In genomic region chrX:136741651-136742201, GRCm38 (mm10) we compare ENCODE assay signal across 8 mouse cellular contexts. TPM values are rescaled to one million over a fixed set of nuclear protein-coding genes. Genes with fewer than 3 reads are reported as not detected.
A peak's percentile ranks its signal among the peaks of the same experiment; 100 is the strongest.
DNase-seq lines count a peak whose midpoint lies in the region; ATAC-seq and TF ChIP-seq lines count a peak whose summit lies in the region.

No protein-coding gene starts in this region.

- peaks cover 21% of the 10 kb centered on the region; the same call in 1 of the 2 replicates for H3K4me1 ChIP-seq in E14TG2a.4 (replicated peaks; ENCODE audit: low read depth, low read length)
- H3K4me1 ChIP-seq in forebrain, embryonic 12.5 days = 0 out of 2 replicates have a peak, but pooled peaks cover 4% of the 10 kb centered on the region

- peak overlapping the region; percentile 50 for H3K4me2 ChIP-seq in forebrain, embryonic 12.5 days

- no peak for TF ChIP-seq CTCF in E14TG2a.4 (conservative IDR thresholded peaks at IDR 0.05; ENCODE audit: low read length)

- ATAC-seq in forebrain, embryonic 12.5 days (ENCODE audit: low FRiP score) = peak; percentile 67

- peaks cover 34% of the 10 kb centered on the region for H3K36me3 ChIP-seq in E14TG2a.4 (ENCODE audit: insufficient read depth, low read length)
- no peaks in the 10 kb centered on the region for H3K36me3 ChIP-seq in forebrain, embryonic 12.5 days (replicated peaks)

- no peaks in the 10 kb centered on the region for H3K27me3 ChIP-seq in E14TG2a.4 (ENCODE audit: insufficient read depth, low read length)
- no peaks in the 10 kb centered on the region for H3K27me3 ChIP-seq in forebrain, embryonic 12.5 days

- DNase-seq in brain, embryonic 18.5 days (ENCODE audit: low read depth, low spot score) = peak; percentile 57
- DNase-seq in heart, postnatal 36 days = peak; percentile 82 to 86
- DNase-seq in left cerebral cortex, adult 11 months (ENCODE audit: low spot score) = peak; percentile 80
- DNase-seq in lung, postnatal 25 days (ENCODE audit: low spot score) = peak; percentile 77
- peak; percentile 49 for DNase-seq in retina, postnatal 7 days (ENCODE audit: low read depth, low spot score)
- peak; percentile 63 to 66 for DNase-seq in urinary bladder, adult 18-20 months (ENCODE audit: low spot score in 2 of 2)

- intact Hi-C loops in heart, postnatal 36 days (cut with DNase I) = loop anchor here (1.0 to 5.0 kb wide), 2 partner anchors 79 to 401 kb away; no protein-coding TSS in a partner anchor

- H3K4me3 ChIP-seq in E14TG2a.4 (replicated peaks; ENCODE audit: low read length) = peak overlapping the region; percentile 77
- peak overlapping the region; percentile 50 for H3K4me3 ChIP-seq in forebrain, embryonic 12.5 days (replicated peaks)

- H3K27ac ChIP-seq in forebrain, embryonic 12.5 days = peak overlapping the region; percentile 87

- 26% methylated on average over 45 of the region's 46 CpGs for WGBS in forebrain, embryonic 12.5 days

- peak overlapping the region; percentile 56 for H3K9ac ChIP-seq in forebrain, embryonic 12.5 days

- H3K9me3 ChIP-seq in E14TG2a.4 (ENCODE audit: low read length) = no peaks in the 10 kb centered on the region
- no peaks in the 10 kb centered on the region for H3K9me3 ChIP-seq in forebrain, embryonic 12.5 days

RNA-seq across cellular contexts. Expression of gene Morf4l2, which starts 1.8 kb away (rescaled TPM):
- 561 and 566 TPM in 2 replicates for polyA plus RNA-seq in forebrain, embryonic 12.5 days (2016; fragmentation: Nextera tagmentation; extraction: Ambion mirVana)
- 10 to 100 TPM; 89.8 to 91.8 TPM for total RNA-seq in heart, postnatal 36 days (2021)

RNA-seq across cellular contexts. Expression of gene Tceal1, which starts 33.9 kb away (rescaled TPM):
- 11.3 and 11.9 TPM in 2 replicates for polyA plus RNA-seq in forebrain, embryonic 12.5 days (2016; fragmentation: Nextera tagmentation; extraction: Ambion mirVana)
- 1 to 10 TPM; 3.8 to 5.0 TPM for total RNA-seq in heart, postnatal 36 days (2021)

RNA-seq across cellular contexts. Expression of gene Glra4, which starts 38.2 kb away (rescaled TPM):
- polyA plus RNA-seq in forebrain, embryonic 12.5 days (2016; fragmentation: Nextera tagmentation; extraction: Ambion mirVana) = not detected in 2 replicates
- total RNA-seq in heart, postnatal 36 days (2021) = not detected

Comparison
In these comparisons a context has a peak if more than half of its experiments do, and no peak if none do; other contexts are left out.
1. Peak in every context shown above with its lines: DNase-seq, ATAC-seq, H3K4me3 ChIP-seq and H3K27ac ChIP-seq.